Comparison of ENCODE assay signal across 22 mouse cellular contexts in genomic region chr1:43522976-43523375, GRCm38 (mm10).
DNase-seq lines count a peak whose midpoint lies in the region; ATAC-seq and TF ChIP-seq lines count a peak whose summit lies in the region.
"Had no signal": no experiment of that assay in that cellular context is flagged by ENCODE, and none has a peak within 500 bp of the region (broad histone marks: within the 10 kb centered on the region; RNA-seq: fewer than 3 reads in every experiment).

No protein-coding gene starts in this region.

- no peak for DNase-seq in forebrain, postnatal 0 days
- DNase-seq in hindbrain, embryonic 10.5 days (ENCODE audit: low spot score) = no peak
- DNase-seq in hindbrain, embryonic 14.5 days (ENCODE audit: low spot score) = no peak
- no peak for DNase-seq in testis, postnatal 10 days (ENCODE audit: low spot score)
- DNase-seq: adrenal gland, postnatal 10 days; B cell, adult 2 months; cerebellum, adult 11 months; cerebellum, adult 8-10 months; cerebellum, postnatal 14 days; embryo, embryonic 11 days; gastrocnemius, postnatal 36 days; heart, adult 11 months; heart, postnatal 36 days; kidney, adult 18-20 months had no signal

- peaks cover 8% of the 10 kb centered on the region for H3K4me1 ChIP-seq in forebrain, embryonic 13.5 days
- H3K4me1 ChIP-seq in forebrain, postnatal 0 days (ENCODE audit: insufficient read depth) = no peaks in the 10 kb centered on the region
- 0 out of 2 replicates have a peak, but pooled peaks cover 5% of the 10 kb centered on the region for H3K4me1 ChIP-seq in hindbrain, embryonic 10.5 days (replicated peaks)
- peaks cover 8% of the 10 kb centered on the region; the same call in 1 of the 2 replicates for H3K4me1 ChIP-seq in hindbrain, embryonic 14.5 days (replicated peaks; ENCODE audit: control insufficient read depth, insufficient read depth, low read length)
- H3K4me1 ChIP-seq in hindbrain, embryonic 13.5 days (replicated peaks) = peaks cover 21% of the 10 kb centered on the region
- H3K4me1 ChIP-seq in neural tube, embryonic 14.5 days (ENCODE audit: control insufficient read depth, insufficient read depth, low read length) = no peaks in the 10 kb centered on the region
- H3K4me1 ChIP-seq: embryonic facial prominence, embryonic 12.5 days had no signal

- no peaks in the 10 kb centered on the region for H3K27me3 ChIP-seq in forebrain, embryonic 13.5 days
- no peaks in the 10 kb centered on the region for H3K27me3 ChIP-seq in forebrain, postnatal 0 days (ENCODE audit: insufficient read depth, low read length)
- H3K27me3 ChIP-seq in hindbrain, embryonic 10.5 days (ENCODE audit: insufficient read depth, poor library complexity, severe bottlenecking) = no peaks in the 10 kb centered on the region
- no peaks in the 10 kb centered on the region for H3K27me3 ChIP-seq in hindbrain, embryonic 14.5 days (ENCODE audit: control insufficient read depth, insufficient read depth, low read length)
- H3K27me3 ChIP-seq in hindbrain, embryonic 13.5 days = no peaks in the 10 kb centered on the region
- H3K27me3 ChIP-seq in neural tube, embryonic 14.5 days (ENCODE audit: control insufficient read depth, insufficient read depth, low read length) = no peaks in the 10 kb centered on the region
- H3K27me3 ChIP-seq: embryonic facial prominence, embryonic 12.5 days; heart, embryonic 13.5 days; intestine, embryonic 15.5 days had no signal

- no peak overlapping the region for H3K4me3 ChIP-seq in forebrain, embryonic 13.5 days
- H3K4me3 ChIP-seq in forebrain, postnatal 0 days (ENCODE audit: low read depth, low read length) = no peak overlapping the region
- H3K4me3 ChIP-seq in hindbrain, embryonic 10.5 days = no peak overlapping the region
- H3K4me3 ChIP-seq in hindbrain, embryonic 14.5 days (replicated peaks; ENCODE audit: low read length) = no peak overlapping the region
- H3K4me3 ChIP-seq in hindbrain, embryonic 13.5 days = no peak overlapping the region
- no peak overlapping the region for H3K4me3 ChIP-seq in neural tube, embryonic 14.5 days (ENCODE audit: low read depth, low read length)
- H3K4me3 ChIP-seq: embryonic facial prominence, embryonic 12.5 days; heart, embryonic 13.5 days; intestine, embryonic 15.5 days had no signal

- no peaks in the 10 kb centered on the region for H3K9me3 ChIP-seq in forebrain, embryonic 13.5 days (replicated peaks)
- no peaks in the 10 kb centered on the region for H3K9me3 ChIP-seq in forebrain, postnatal 0 days (ENCODE audit: low read length)
- no peaks in the 10 kb centered on the region for H3K9me3 ChIP-seq in hindbrain, embryonic 10.5 days
- no peaks in the 10 kb centered on the region for H3K9me3 ChIP-seq in hindbrain, embryonic 14.5 days (ENCODE audit: control insufficient read depth, low read length)
- no peaks in the 10 kb centered on the region for H3K9me3 ChIP-seq in hindbrain, embryonic 13.5 days
- H3K9me3 ChIP-seq in neural tube, embryonic 14.5 days (ENCODE audit: control insufficient read depth, low read length) = no peaks in the 10 kb centered on the region
- H3K9me3 ChIP-seq: embryonic facial prominence, embryonic 12.5 days; G1E; heart, embryonic 13.5 days; intestine, embryonic 15.5 days had no signal

- H3K9ac ChIP-seq in forebrain, embryonic 13.5 days = no peak overlapping the region
- no peak overlapping the region for H3K9ac ChIP-seq in forebrain, postnatal 0 days
- H3K9ac ChIP-seq in hindbrain, embryonic 14.5 days = no peak overlapping the region
- no peak overlapping the region for H3K9ac ChIP-seq in hindbrain, embryonic 13.5 days
- H3K9ac ChIP-seq in neural tube, embryonic 14.5 days (replicated peaks; ENCODE audit: low read depth, low read length) = no peak overlapping the region
- H3K9ac ChIP-seq: embryonic facial prominence, embryonic 12.5 days; heart, embryonic 13.5 days; intestine, embryonic 15.5 days had no signal

- 0 out of 2 replicates have a peak, but pooled peaks have one; percentile 2 for ATAC-seq in forebrain, embryonic 13.5 days
- no peak for ATAC-seq in forebrain, postnatal 0 days
- no peak for ATAC-seq in hindbrain, embryonic 14.5 days (ENCODE audit: low FRiP score)
- ATAC-seq in hindbrain, embryonic 13.5 days (ENCODE audit: low FRiP score) = no peak
- ATAC-seq in neural tube, embryonic 14.5 days (ENCODE audit: low read depth) = peak; percentile 30; the same call in 1 of the 2 replicates
- ATAC-seq: CD4-positive, CD25-positive, alpha-beta regulatory T cell, adult 4 months; intestine, embryonic 15.5 days had no signal

- TF ChIP-seq CTCF in forebrain, postnatal 0 days (IDR thresholded peaks at IDR 0.05; ENCODE audit: low read depth) = no peak

- H3K36me3 ChIP-seq in forebrain, embryonic 13.5 days (ENCODE audit: poor library complexity, severe bottlenecking) = no peaks in the 10 kb centered on the region
- no peaks in the 10 kb centered on the region for H3K36me3 ChIP-seq in forebrain, postnatal 0 days (ENCODE audit: insufficient read depth)
- H3K36me3 ChIP-seq in hindbrain, embryonic 10.5 days = 0 out of 2 replicates have a peak, but pooled peaks cover 4% of the 10 kb centered on the region
- H3K36me3 ChIP-seq in hindbrain, embryonic 14.5 days (replicated peaks; ENCODE audit: control insufficient read depth, insufficient read depth) = no peaks in the 10 kb centered on the region
- no peaks in the 10 kb centered on the region for H3K36me3 ChIP-seq in hindbrain, embryonic 13.5 days
- no peaks in the 10 kb centered on the region for H3K36me3 ChIP-seq in neural tube, embryonic 14.5 days (ENCODE audit: control insufficient read depth, insufficient read depth, low read length)
- H3K36me3 ChIP-seq: heart, embryonic 13.5 days; intestine, embryonic 15.5 days had no signal

- H3K27ac ChIP-seq in forebrain, embryonic 13.5 days = no peak overlapping the region
- H3K27ac ChIP-seq in forebrain, postnatal 0 days (ENCODE audit: low read depth, low read length) = no peak overlapping the region
- 0 out of 2 replicates have a peak overlapping the region, but pooled peaks have one; percentile 1 for H3K27ac ChIP-seq in hindbrain, embryonic 10.5 days
- H3K27ac ChIP-seq in hindbrain, embryonic 14.5 days = no peak overlapping the region
- peak overlapping the region; percentile 52; the same call in 1 of the 2 replicates for H3K27ac ChIP-seq in hindbrain, embryonic 13.5 days
- H3K27ac ChIP-seq in neural tube, embryonic 14.5 days (ENCODE audit: low read depth, low read length) = peak overlapping the region; percentile 4; the same call in 1 of the 2 replicates
- H3K27ac ChIP-seq: embryonic facial prominence, embryonic 12.5 days; heart, embryonic 13.5 days; intestine, embryonic 15.5 days had no signal

- H3K4me2 ChIP-seq in forebrain, embryonic 13.5 days = no peak overlapping the region
- no peak overlapping the region for H3K4me2 ChIP-seq in forebrain, postnatal 0 days (ENCODE audit: low read depth)
- no peak overlapping the region for H3K4me2 ChIP-seq in hindbrain, embryonic 14.5 days (replicated peaks)
- no peak overlapping the region for H3K4me2 ChIP-seq in hindbrain, embryonic 13.5 days
- H3K4me2 ChIP-seq in neural tube, embryonic 14.5 days (ENCODE audit: low read depth, low read length) = no peak overlapping the region
- H3K4me2 ChIP-seq: embryonic facial prominence, embryonic 12.5 days; heart, embryonic 13.5 days; intestine, embryonic 15.5 days had no signal

- WGBS in forebrain, embryonic 13.5 days = 94% methylated on average over 2 of the region's 2 CpGs
- 71% methylated on average over 2 of the region's 2 CpGs for WGBS in forebrain, postnatal 0 days
- WGBS in hindbrain, embryonic 10.5 days = 85% methylated on average over 2 of the region's 2 CpGs
- 68% methylated on average over 2 of the region's 2 CpGs for WGBS in hindbrain, embryonic 14.5 days
- 70% methylated on average over 2 of the region's 2 CpGs for WGBS in hindbrain, embryonic 13.5 days
- WGBS in neural tube, embryonic 14.5 days = 49% methylated on average over 2 of the region's 2 CpGs

Comparison
In these comparisons a context has a peak if more than half of its experiments do, and no peak if none do; other contexts are left out.
1. ATAC-seq: peak in forebrain, embryonic 13.5 days (single experiment) and neural tube, embryonic 14.5 days (single experiment); none in forebrain, postnatal 0 days (single experiment), hindbrain, embryonic 14.5 days (single experiment) and hindbrain, embryonic 13.5 days (single experiment).
2. H3K27ac ChIP-seq: peak in hindbrain, embryonic 10.5 days (single experiment), hindbrain, embryonic 13.5 days (single experiment) and neural tube, embryonic 14.5 days (single experiment); none in forebrain, embryonic 13.5 days (single experiment), forebrain, postnatal 0 days (single experiment) and hindbrain, embryonic 14.5 days (single experiment).